Mouse (Mus musculus) brain, embryonic 18.5 days (tissue): Measurements from ENCODE around the gene Pdcd6ip.
A peak's percentile ranks its signal among the peaks of the same experiment; 100 is the strongest.
"Not testable (repeated sequence)": the region's sequence is repeated elsewhere in the genome, so short reads cannot be mapped to it uniquely, and the experiment has no call there.

Experiments
- DNase-seq: peaks from one replicate; pipeline ENCODE4 v3.0.0-alpha.2; 2012; ENCODE audit warnings: low read depth, low spot score

Gene Pdcd6ip

GRCm38 (mm10) chr9:113701441-113702160 is 6.5 kb downstream of the Pdcd6ip start:
- no peak for DNase-seq

GRCm38 (mm10) chr9:113687461-113687860 is 20.6 kb downstream of the Pdcd6ip start:
- DNase-seq: no peak

GRCm38 (mm10) chr9:113673721-113674120 is 34.3 kb downstream of the Pdcd6ip start:
- no peak for DNase-seq

- no peak for DNase-seq
Observed at GRCm38 (mm10) chr9:113672352-113672751, 35.7 kb downstream of the Pdcd6ip start.

GRCm38 (mm10) chr9:113670857-113671106 is 37.3 kb downstream of the Pdcd6ip start:
- no peak for DNase-seq

GRCm38 (mm10) chr9:113670105-113670856 is 37.8 kb downstream of the Pdcd6ip start:
- DNase-seq: no peak

GRCm38 (mm10) chr9:113663476-113663875 is 44.6 kb downstream of the Pdcd6ip start:
- DNase-seq: no peak

- DNase-seq: no peak
Observed at GRCm38 (mm10) chr9:113657837-113658236, 50.2 kb downstream of the Pdcd6ip start.

- no peak for DNase-seq
Observed at GRCm38 (mm10) chr9:113653571-113653970, 54.5 kb downstream of the Pdcd6ip start.

GRCm38 (mm10) chr9:113650787-113651186 is 57.3 kb downstream of the Pdcd6ip start:
- DNase-seq: no peak

GRCm38 (mm10) chr9:113649211-113649610 is 58.8 kb downstream of the Pdcd6ip start:
- DNase-seq: not testable (repeated sequence)

- DNase-seq: no peak
Observed at GRCm38 (mm10) chr9:113645837-113646169, 62.3 kb downstream of the Pdcd6ip start.

GRCm38 (mm10) chr9:113645153-113645836 is 62.8 kb downstream of the Pdcd6ip start:
- DNase-seq: peak; percentile 60

GRCm38 (mm10) chr9:113644701-113645100 is 63.4 kb downstream of the Pdcd6ip start:
- no peak for DNase-seq

GRCm38 (mm10) chr9:113644076-113644475 is 64.0 kb downstream of the Pdcd6ip start:
- no peak for DNase-seq

GRCm38 (mm10) chr9:113643669-113644068 is 64.4 kb downstream of the Pdcd6ip start:
- DNase-seq: no peak

- no peak for DNase-seq
Observed at GRCm38 (mm10) chr9:113634986-113635385, 73.1 kb downstream of the Pdcd6ip start.

GRCm38 (mm10) chr9:113633168-113633744 is 74.8 kb downstream of the Pdcd6ip start:
- DNase-seq: no peak

- no peak for DNase-seq
Observed at GRCm38 (mm10) chr9:113632350-113633043, 75.6 kb downstream of the Pdcd6ip start.

GRCm38 (mm10) chr9:113629632-113630031 is 78.4 kb downstream of the Pdcd6ip start:
- DNase-seq: peak; percentile 68

- no peak for DNase-seq
Observed at GRCm38 (mm10) chr9:113629191-113629590, 78.9 kb downstream of the Pdcd6ip start.

- DNase-seq: no peak
Observed at GRCm38 (mm10) chr9:113628780-113629179, 79.3 kb downstream of the Pdcd6ip start.
